Mouse (Mus musculus) left cerebral cortex, postnatal 4 days (tissue): ENCODE measurements around the gene Ttll13. TPM values are rescaled to one million over a fixed set of nuclear protein-coding genes. Genes with fewer than 3 reads are reported as not detected.

Experiments used
- DNase-seq: peaks from one replicate; pipeline ENCODE4 v3.0.0-alpha.2; 2022
- intact Hi-C: fragments of 180-260 bp; cut with DNase I; formaldehyde crosslinking; loops from one replicate; pipeline ENCODE4 v1.15.1; 2025
- total RNA-seq, 2 experiments: library from RNA; stranded (reverse); gene quantifications; 2 replicates each; pipeline ENCODE4 v1.2.3; 2021

Gene Ttll13
- total RNA-seq, result 1 to 10 TPM; 1.1 to 2.2 TPM

DNA sequence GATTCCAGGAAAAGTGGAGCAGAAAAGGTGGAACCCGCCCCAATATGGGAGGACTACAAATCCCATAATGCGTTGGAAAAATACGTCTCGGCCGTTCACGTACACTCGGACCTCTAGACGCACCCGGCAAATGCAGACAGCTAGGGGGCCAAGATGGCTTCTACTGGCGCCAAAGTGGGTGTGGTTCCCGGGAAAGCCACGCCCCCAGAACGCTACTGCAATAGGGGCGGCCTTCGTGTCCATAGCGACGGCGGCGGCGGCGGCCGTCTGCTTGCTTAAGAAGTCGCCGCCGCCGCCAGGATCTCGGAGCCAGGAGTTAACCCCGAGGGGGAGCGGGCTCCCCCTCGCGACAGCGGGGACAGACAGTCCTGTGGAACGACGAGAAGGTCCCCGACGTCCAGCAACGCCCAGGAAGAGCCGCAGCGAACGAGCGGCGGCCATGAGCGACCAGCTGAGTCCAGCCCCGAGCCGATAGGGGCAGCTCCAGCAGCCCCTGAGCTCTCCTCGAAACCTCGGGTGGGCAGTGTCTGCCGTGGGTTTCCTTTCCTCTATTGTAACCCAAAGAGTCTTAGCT, at the start of gene Ttll13:
Gene Ttll13, plus strand, starts transcription at position 229 of the 574 bp plus-strand sequence.
- peak; percentile 99 for DNase-seq
- intact Hi-C loops, result no loop called here

DNA sequence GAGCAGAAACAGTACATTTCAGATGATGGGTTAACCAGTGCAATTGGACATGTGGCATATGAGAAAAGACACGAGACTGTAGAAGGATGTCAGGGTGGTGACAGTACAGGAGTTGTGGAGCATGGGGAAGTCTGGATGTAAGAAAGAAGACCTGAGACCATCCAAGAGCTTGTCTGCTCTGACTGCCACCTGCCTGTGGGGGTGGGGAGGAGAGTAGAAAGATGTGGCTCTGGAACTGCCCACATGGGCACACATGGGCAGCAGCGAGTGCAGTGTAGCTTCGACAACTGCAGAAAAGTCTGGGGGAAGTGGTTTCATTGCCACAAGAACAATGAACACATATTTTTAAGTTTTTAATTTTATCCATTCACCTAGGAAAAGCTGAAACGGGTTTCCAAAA, 48.8 kb upstream of the Ttll13 start:
- peak; percentile 45 for DNase-seq
- intact Hi-C loops, result loop anchor here (10.0 kb wide), 1 partner anchor 53 kb away; no protein-coding TSS in a partner anchor

DNA sequence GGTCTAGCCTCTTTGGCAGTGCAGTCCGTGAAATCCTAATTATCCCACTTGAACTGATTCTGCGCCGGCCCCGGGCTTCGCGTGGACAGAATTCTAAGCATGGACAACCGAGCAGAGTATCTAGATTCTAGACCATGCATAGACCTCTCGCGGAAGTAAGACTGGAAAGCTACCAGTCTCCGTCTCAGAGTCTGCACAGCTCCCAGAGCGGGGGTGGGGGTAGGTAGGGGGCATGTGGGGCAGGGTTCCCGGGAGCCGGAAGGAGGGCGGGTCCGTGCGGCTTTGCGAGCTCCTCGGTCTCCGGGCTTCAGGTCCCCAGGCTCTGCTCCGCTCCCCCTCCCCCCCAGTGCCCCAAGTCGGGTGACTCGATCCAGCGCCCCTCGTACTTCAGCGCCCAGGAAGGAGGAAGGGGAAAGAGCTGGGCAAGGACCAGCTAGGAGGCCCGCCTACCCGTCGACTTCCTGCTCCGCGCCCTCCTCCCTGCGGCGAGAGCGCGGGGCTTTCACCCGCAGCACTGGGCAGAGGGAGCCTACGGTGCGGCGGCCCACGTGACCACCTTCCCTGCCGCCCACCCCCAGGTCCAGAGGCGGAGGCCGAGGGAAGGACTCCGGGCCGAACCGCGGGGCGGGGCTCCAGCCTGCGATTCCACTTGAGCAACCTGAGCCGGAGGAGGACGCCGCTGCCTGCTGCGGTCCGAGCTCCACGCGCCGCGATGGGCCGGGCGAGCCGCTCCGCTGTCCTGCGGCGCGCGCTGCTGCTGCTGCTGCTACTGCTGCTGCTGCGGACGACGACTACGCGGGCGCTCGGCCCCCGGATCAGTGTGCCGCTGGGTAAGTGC, 48.0 kb upstream of the Ttll13 start:
- intact Hi-C loops, result loop anchor here (10.0 kb wide), 1 partner anchor 53 kb away; no protein-coding TSS in a partner anchor
- DNase-seq, result peak; percentile 86

DNA sequence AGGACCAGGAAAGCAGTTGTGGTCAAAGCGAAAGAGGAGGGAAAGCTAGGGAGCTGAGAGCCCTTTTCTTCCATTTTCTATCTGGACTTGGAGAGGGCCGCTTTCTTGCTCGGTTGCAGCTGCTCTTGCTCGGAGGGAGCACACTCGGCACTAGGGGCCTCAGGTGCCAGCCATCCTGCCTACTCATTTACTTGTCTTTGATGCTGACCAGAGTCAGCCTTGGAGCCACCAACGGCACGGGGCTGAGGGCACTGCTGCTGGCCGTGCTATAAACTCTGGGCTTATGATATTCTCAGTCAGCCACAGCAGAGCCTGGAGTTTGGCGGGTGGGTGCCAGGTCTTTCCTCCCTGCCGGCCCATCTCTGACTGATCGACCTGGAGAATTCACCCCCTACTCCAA, 47.3 kb upstream of the Ttll13 start:
- intact Hi-C loops, result loop anchor here (10.0 kb wide), 1 partner anchor 54 kb away; no protein-coding TSS in a partner anchor
- DNase-seq, result peak; percentile 46

DNA sequence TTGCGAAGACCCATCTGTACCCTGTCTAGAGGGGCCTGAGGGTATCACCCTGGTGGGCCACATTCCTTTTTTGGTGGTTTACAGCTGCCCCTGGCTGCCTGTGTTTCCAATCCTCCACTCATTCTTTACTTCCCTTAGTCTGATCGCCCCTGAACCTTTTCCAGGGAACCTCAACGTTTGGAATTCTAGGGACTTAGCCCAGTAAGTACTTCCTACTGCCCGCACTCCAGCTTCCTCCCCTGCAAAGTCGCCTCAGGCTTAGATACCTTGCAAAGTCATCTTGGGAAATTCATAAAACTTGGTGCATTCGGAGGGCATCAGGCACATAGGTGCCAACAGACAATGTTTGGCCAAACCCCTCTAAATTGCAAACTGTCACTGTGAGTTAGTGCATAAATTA, 46.9 kb upstream of the Ttll13 start:
- intact Hi-C loops, result loop anchor here (10.0 kb wide), 1 partner anchor 54 kb away; no protein-coding TSS in a partner anchor
- no peak for DNase-seq

DNA sequence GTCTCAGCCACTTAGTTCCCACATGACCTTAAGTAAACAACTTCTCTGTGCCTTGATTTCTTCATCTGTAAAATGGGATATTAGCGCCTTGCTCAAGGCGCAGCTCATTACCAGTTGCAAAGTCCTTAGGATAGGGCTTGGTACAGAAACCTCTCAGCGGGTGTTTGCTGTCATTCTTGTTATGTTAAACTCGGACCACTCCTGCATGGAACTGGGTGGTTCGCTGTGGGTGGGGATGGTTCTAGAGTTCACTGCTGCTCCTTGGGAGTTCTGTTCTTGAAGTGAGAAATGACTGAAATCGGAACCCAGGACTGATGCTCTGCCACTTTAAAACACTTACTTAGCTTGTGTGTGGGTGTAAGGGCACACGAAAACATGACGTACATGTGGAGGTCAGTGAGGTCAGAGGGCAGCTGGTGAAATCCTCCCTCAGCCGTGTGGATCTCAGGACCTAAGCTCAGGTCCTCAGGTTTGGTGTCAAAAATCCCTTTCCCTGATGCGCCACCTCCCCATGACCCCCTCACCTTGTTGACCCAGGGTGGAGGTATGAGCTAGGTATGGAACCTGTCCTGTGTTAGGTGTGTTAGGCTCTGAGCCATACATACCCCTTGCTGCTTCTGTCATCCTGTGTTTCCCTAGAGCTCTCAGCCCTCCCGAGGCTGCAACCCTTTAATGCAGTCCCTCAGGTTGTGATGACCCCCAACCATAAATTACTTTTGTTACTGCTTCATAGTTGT, 46.2 kb upstream of the Ttll13 start:
- intact Hi-C loops, result loop anchor here (10.0 kb wide), 1 partner anchor 55 kb away; no protein-coding TSS in a partner anchor
- DNase-seq, result no peak

DNA sequence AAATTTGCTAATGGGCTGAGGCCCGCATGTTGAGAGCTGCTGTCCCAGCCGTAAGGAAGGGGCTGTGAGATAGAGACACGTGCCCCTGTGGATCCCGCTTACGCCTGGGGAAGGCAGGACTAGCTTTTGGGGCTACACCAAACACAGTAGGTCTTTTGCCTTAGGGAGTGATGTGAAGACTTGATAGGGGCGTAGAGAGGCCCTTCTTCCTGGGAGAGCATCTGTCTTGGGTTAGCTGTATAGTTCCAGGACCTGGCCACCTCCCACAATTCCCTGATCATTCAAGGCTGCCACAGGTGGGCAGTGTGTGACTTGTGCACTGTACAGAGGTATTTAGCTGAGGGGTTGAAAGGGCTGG, 45.6 kb upstream of the Ttll13 start:
- no peak for DNase-seq
- intact Hi-C loops, result no loop called here

DNA sequence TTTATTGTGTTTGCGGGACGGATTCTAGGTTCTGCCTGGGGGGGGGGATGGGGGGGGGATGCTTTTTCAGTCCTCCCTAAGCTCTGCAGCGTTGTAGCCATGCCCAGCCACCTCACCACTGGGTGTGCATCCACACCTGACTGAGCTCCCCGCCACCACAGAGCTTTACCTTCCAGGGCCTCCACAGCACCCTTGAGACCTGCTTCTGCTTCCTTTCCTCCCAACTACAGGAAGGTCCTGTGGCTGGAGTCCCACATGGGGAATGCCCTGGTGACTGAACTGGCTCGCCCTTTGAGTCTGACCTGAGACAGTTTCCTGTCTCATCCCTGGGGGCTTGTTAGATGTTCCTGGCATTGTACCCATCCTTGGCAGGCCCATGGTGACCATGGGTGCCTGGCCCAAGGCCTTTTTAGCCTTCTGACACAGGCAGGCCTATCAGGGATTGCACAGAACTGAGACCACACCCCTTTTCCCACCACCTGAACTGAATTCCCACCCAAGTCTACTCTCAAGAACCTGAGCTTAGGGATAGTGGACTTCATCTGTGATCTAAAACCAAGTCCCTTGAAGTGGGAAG, 45.1 kb upstream of the Ttll13 start:
- no peak for DNase-seq
- intact Hi-C loops, result no loop called here

DNA sequence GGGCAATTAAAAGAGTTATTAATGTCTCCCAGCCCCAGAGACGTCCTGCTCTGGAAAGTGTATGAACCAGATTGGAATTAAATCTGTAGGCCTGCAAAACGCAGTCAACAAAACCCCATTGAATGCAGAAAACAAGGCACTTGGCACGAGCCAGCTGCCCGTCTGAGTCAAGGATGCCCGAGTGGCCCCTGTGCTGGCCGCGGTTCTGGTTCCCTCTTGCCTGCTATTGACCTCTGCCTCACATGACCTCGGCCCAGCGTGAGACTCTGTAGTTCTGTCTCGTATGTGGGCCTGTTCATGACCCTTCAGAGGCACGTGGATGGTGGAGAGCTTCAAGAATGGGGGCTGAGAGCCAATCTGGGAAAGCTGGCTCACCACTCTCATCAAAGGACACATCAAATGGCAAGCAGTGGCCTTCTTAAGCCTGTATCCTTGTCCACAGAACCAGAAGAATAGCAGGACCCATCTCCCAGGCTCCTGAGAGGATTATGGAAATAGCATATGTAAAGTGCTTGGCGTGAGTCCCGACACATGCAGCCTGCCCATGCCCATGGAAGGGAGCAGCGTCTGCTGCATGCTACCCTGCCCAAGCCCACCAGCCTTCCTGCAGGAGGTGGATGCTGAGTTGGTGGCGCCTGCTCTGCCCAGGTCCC, 44.2 kb upstream of the Ttll13 start:
- peak; percentile 71 for DNase-seq
- intact Hi-C loops, result no loop called here

DNA sequence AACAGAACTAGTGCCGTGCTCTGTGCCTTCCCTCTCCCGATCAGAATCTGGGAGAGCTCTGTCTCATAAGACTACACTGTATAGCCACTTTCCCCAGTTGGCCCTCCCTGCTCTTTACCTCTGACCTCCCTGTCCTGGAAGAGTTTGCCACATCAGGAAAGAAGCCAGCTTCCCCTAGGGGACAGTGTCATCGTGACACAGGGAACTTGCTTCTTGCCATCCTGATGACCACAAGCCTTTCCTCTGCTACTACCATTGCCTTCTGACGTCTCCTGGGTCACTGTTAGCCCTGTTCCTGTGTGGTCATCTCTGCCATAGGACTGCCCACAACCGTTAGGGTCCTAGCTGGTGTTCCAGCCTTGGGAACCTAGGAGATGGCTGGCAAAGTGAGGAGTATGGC, 43.2 kb upstream of the Ttll13 start:
- intact Hi-C loops, result no loop called here
- DNase-seq, result no peak

DNA sequence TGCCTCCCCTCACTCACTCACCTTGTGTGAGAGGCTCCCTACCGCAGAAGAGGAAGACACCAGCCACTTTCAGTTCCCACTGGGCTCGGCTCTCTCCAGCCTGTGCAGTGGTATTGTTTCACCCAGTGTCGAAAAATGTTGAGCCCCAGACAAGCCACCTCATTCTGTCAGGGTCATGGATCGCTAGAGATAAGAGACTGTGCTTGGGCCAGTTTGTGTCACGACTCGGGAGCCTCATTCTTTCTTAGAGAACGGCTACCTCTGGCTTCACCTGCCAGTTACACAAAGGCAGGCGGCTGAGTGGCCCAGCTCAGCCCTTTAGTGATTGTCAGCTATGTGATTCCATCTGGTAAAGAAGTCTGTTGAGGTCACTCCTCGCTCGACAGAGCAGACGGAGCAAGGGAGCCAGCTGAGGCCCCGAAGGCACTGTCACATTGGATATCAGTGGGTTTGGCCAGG, 42.5 kb upstream of the Ttll13 start:
- intact Hi-C loops, result no loop called here
- DNase-seq, result peak; percentile 38

DNA sequence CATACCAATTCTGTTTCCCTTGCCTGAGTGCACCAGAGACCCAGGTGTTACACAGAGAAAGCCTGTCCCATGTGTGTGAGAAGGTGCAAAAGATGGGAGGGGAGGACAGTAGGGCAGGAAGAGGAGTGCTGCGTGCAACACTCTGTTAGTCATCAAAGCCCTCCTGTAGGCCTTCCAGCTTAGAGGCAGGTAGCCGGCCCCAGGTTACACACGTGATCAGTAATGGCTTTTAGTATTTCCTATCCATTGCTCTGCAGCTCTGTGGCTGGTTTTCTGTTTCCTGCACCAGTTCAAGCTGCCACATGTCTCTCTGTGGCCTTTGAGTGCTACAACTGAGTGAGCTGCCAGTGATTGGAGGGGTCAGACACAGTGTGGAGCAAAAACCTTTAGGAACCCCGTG, 41.8 kb upstream of the Ttll13 start:
- intact Hi-C loops, result no loop called here
- DNase-seq, result no peak

DNA sequence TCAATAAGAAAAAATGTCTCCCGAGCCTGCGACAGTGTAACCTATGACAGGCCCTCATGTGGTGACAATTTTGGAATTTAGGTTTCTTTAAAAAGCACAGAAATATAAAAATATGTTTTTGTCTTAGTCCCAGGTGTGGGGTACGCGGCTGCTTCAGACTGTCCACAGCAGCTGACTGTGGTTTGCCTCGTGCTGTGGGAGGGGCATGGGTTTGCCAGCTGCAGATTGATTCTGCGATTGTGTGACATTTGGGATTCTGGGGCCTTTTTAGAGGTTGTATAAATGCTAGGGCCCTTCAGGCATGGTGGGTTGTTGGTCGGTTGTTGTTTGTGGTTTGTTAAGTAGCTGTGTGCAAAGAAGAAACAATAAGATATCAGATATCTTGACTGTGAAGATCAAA, 41.2 kb upstream of the Ttll13 start:
- intact Hi-C loops, result no loop called here
- DNase-seq, result no peak

DNA sequence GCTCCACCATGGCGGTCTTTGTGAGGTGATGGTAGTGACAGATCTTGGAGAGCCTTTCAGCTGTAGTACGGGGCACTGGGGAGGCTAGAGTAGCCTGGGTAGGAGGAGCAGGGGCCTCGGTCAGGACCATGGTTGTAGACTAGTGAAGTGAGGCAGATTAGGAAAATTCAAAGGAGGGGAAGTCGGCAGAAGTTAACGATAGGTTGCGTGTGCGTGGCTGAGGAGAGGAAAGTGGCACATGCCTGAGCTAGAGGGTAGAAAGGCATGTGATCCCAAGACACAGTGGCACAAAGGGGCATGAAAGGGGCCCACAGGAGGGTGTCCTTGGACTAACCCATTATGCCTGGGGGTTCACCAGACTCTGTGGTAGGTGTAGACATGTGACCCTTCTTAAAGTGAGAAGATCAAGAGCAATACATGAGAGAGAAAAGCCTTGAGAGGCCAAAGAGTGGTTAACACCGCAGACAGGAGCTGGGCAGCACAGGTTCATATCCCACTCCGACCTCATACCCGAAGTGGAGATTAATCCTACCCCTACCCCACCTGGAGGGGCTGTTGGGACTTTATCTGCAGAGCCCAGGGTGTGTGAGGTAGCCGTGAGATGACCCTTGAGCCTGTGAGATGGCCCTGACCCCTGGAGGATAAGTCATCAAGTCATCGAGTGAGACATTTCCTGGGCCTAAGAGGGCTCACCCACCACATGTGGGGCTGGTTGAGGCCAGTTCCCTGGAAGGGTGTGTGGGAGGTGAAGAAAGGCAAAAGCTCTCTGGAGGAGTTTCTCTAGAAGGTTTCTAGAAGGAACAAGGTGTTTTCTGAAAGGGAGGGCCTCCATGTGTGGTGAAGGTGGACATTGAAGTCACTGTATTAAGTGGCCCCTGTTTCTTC, 40.2 kb upstream of the Ttll13 start:
- intact Hi-C loops, result no loop called here
- DNase-seq, result no peak

DNA sequence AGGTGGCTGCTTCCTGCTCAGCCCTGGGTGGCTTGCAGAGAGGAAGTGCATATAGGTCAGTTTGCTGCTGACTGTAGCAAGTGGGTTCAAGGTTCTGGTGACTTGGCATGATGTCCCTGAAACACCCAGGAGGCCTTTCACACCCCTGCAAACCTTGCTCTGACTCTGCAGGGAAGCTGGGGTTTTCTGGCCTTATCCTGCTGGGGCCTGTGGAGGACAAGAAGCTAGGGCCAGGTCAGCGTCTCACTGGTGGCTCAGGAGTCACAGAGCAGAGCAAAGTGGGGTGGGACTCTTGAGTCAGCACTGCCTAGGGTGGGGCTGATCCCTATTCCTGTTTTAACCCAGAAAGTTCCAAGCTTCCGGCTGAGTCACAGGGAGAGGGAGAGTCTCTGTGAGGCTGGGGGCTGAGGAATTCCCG, 38.9 kb upstream of the Ttll13 start:
- DNase-seq, result no peak
- intact Hi-C loops, result no loop called here

DNA sequence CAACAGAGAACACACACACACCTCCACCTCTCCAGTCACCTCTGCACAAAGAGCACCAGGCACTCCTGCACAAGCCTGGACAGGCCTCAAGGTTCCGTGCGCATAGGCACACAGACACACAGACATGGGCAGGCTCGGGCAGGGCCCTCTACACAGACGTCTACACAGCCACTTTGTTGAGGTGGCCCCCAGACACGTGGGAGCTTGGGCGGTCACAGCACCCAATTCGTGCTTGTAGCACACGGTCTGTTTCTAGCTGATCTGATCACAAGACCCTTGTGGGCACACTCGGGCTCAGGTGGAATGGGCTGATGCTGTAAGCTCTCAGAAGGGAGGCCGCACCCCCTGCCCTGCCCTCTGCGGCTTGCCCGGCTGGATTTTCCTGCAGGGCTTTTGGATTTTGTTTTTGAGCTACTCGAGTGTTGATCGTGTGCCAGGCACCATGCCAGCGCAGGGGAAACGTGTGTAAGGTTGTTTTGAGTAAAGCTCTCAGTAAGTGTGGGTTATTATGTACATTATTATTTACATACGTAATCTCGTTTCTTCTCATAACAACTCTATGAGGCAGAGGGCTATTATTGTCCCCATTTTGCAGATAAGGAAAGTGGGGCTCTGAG, 38.0 kb upstream of the Ttll13 start:
- intact Hi-C loops, result no loop called here
- DNase-seq, result no peak

DNA sequence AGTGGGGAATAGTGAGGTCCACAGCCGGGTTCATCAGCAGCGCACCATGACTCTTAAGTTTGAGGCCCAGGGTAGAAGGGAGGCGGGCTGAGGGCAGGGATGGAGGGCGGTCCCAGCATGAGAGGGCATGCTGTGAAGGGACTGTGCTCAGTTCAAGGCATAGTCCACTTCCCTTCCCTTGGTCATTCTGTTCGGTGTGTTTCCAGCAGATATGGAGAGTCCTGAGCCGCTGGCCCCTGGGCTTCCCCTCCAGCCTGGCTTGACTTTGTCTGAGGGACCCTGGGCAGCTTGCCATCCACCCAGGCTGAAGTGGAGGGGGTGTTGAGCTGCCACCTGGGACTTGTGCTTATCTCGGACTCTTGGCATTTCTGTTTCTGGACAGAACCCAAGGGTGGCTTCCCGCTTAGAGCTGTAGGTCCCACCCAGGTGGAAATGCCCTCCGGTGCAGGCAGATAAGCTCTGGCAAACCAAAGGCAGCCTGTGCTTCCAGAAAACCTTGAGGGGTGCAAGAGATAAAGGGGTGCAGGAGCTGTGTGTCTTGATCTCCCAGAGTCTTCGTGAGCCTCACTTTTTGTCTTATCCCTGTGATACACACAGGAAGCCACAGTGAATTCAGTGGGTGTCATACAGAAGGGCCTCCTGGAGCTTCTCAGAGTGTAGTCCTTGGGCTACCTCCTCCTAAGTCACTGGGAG, 37.3 kb upstream of the Ttll13 start:
- intact Hi-C loops, result no loop called here
- peak; percentile 42 for DNase-seq

DNA sequence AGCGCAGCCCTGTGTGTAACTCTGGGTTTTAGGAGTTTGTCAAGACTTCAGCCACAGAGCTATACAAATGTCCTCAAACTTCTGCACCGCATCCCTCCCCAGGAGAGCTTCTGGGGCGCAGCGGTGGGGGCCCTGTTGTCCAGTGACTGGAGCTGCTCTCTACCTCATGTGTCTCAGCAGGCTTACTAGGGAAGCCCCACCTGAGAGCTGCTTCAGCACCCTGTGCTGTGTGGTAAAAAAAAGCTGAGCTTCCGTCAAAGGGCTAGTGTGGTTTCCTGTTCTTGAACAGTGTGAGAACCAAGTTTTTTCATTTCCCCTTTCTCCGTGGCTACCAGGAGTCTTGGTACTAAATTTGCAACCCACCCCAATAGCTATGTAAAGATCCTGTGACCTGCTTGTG, 36.5 kb upstream of the Ttll13 start:
- DNase-seq, result no peak
- intact Hi-C loops, result no loop called here

DNA sequence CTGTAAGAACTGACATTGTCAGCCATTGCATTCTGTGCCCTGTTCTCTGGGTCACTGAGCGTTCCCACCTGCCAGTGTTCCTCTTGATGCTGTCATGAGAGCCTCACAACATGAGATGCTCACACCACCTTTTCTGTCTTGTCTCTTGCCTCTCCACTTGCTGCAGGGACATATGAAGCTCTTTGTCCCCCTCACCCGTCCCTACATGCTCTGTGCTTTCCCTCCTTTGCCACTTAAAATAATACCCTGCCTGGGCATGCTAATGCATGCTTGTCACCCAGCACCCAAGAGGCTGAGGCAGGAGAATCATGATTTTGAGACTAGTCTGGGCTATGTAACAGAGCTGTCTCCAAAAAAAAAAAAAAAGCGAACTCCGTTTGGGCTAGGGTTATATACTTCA, 35.2 kb upstream of the Ttll13 start:
- DNase-seq, result no peak
- intact Hi-C loops, result no loop called here
